Mouse (Mus musculus): ENCODE data around the gene Arhgef25.

Arhgef25 gene

GRCm38 (mm10) chr10:127189651-127190381, at the start of gene Arhgef25:
TSS of gene Arhgef25 (minus strand) at chr10:127190083.
- DNase-seq: no peak

- no peak for DNase-seq
These were observed 48.5 kb upstream of the Arhgef25 start for GRCm38 (mm10) chr10:127238241-127238824.

- DNase-seq: no peak
These were observed 46.7 kb upstream of the Arhgef25 start for GRCm38 (mm10) chr10:127236541-127236940.

- no peak for DNase-seq
These were observed 43.3 kb upstream of the Arhgef25 start for GRCm38 (mm10) chr10:127233141-127233540.

GRCm38 (mm10) chr10:127231741-127232140, 41.9 kb upstream of the Arhgef25 start:
- no peak for DNase-seq

GRCm38 (mm10) chr10:127230693-127231092, 40.8 kb upstream of the Arhgef25 start:
- no peak for DNase-seq

GRCm38 (mm10) chr10:127228897-127229296, 39.0 kb upstream of the Arhgef25 start:
- DNase-seq: peak; percentile 38 to 54

- no peak for DNase-seq
These were observed 37.3 kb upstream of the Arhgef25 start for GRCm38 (mm10) chr10:127227163-127227562.

- DNase-seq: peak in 1 of 2 experiments; percentile 31
These were observed 36.5 kb upstream of the Arhgef25 start for GRCm38 (mm10) chr10:127226318-127226895.

- no peak for DNase-seq
These were observed 35.8 kb upstream of the Arhgef25 start for GRCm38 (mm10) chr10:127225732-127226131.

GRCm38 (mm10) chr10:127225213-127225612, 35.3 kb upstream of the Arhgef25 start:
- DNase-seq: no peak

- DNase-seq: no peak
These were observed 28.5 kb upstream of the Arhgef25 start for GRCm38 (mm10) chr10:127218339-127218738.

GRCm38 (mm10) chr10:127217177-127217576, 27.3 kb upstream of the Arhgef25 start:
- DNase-seq: no peak

- no peak for DNase-seq
These were observed 26.6 kb upstream of the Arhgef25 start for GRCm38 (mm10) chr10:127216456-127216855.

- no peak for DNase-seq
These were observed 24.5 kb upstream of the Arhgef25 start for GRCm38 (mm10) chr10:127214422-127214803.

- DNase-seq: no peak
These were observed 24.0 kb upstream of the Arhgef25 start for GRCm38 (mm10) chr10:127213704-127214421.

- DNase-seq: no peak
These were observed 23.4 kb upstream of the Arhgef25 start for GRCm38 (mm10) chr10:127213272-127213671.

GRCm38 (mm10) chr10:127211414-127211854, 21.6 kb upstream of the Arhgef25 start, which contains the start of gene Pip4k2c:
TSS of gene Pip4k2c (minus strand) at chr10:127211585.
- peak; percentile 96 for DNase-seq

GRCm38 (mm10) chr10:127210961-127211405, 21.1 kb upstream of the Arhgef25 start:
- peak; percentile 84 to 87 for DNase-seq

GRCm38 (mm10) chr10:127209928-127210570, 20.2 kb upstream of the Arhgef25 start:
- no peak for DNase-seq

- no peak for DNase-seq
These were observed 19.0 kb upstream of the Arhgef25 start for GRCm38 (mm10) chr10:127208921-127209320.

GRCm38 (mm10) chr10:127205373-127205772, 15.5 kb upstream of the Arhgef25 start:
- no peak for DNase-seq

GRCm38 (mm10) chr10:127204589-127204988, 14.7 kb upstream of the Arhgef25 start:
- no peak for DNase-seq

Measured in kidney, adult 8-10 months (tissue).